Mouse (Mus musculus): ENCODE data around the gene Ndufc1.

DNA sequence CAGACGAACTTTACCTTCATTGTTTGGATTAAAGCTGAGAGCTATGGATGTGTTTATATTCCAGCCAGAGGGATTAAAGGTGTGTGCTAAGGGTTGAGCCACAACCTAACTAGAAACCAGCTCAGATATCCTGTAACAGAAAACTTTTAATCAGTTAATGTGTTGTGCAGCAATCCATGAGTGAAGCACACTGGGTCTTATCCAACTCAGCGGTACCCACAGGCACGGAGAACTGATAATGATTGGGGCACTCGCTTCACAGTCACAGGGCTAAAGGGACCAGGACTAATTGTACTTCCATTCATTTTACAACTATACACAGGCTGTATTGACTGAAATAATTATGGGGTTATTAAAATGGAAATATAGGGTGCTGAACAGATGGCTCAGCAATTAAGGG is 41.9 kb downstream of the Ndufc1 start:
- TF ChIP-seq CTCF (conservative IDR thresholded peaks at IDR 0.05; ENCODE audit: low read length) = no peak
- no peak for TF ChIP-seq NANOG (IDR thresholded peaks at IDR 0.05; ENCODE audit: borderline replicate concordance, low read length)
- no peak for TF ChIP-seq POU5F1 (IDR thresholded peaks at IDR 0.05; ENCODE audit: borderline replicate concordance, low read length)

Measured in E14TG2a.4 (cell line).